Mouse (Mus musculus): ENCODE measurements at regions not wholly inside any gene's neighbourhood (a gene's known extent, or its start where the extent isn't known, plus 50 kb on each side); places are given as distances from the start of the nearest gene placed in this dataset.

DNA sequence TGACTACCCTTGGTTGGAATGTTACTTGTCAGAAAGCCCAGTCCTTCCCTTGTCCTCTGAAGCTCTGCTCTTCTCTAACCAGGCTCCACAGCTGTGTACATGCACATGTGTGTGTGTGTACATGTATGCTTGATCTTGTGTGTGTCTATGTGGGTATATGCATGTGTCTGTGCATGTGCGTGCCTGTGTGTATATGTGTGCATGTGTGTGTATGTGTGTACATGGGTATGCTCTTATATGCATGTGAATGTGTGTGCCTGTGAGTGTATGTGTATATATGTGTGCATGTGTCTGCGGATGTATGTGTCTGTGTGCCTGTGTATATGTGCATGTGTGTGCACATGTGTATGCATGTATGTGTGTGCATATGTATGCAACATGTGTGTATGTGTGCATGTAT is 468.6 kb upstream of the Trpc7 start:
- TF ChIP-seq POLR2A (IDR thresholded peaks at IDR 0.05; ENCODE audit: extremely low read depth, insufficient read depth, low read length) (no peak), CTCF (IDR thresholded peaks at IDR 0.05; ENCODE audit: low read depth, low read length) (no peak)

All from liver, adult 2 months (tissue).